Mouse (Mus musculus) liver, adult 2 months (tissue): ENCODE data around the gene Olfr675.

Experiments
- CTCF ChIP-seq: fragments of 200-500 bp; IDR thresholded peaks from 2 replicates; pipeline ENCODE4 v1.5.1; 2011; ENCODE audit warnings: low read depth, low read length, control low read depth
- POLR2A ChIP-seq: fragments of 200-500 bp; IDR thresholded peaks from 2 replicates; pipeline ENCODE4 v1.6.1; 2011; ENCODE audit warnings: low read length, control low read depth; ENCODE audit not compliant: insufficient read depth; ENCODE audit errors: extremely low read depth

DNA sequence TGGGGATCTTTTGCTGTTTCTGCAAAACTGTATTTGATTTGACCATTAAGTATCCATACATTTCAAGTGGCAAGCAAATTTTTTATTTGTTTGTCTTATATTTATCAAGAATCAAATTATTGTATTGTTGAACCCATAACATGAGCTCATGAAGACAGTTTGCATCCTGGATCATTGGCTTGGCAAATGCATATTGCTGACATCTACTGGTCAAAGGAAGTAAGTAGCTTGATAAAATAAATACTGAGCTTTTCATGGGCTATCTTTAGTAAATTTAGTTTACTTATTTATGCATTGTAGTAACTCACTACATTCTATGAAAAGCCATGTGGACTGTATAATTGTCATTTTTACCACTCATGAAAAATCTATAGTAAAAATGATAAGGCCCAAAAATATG is 30.7 kb upstream of the Olfr675 start:
- no peak for TF ChIP-seq CTCF
- no peak for TF ChIP-seq POLR2A
